Mouse (Mus musculus) liver, embryonic 11.5 days (tissue): ENCODE measurements around the gene Il22ra1. TPM values are rescaled to one million over a fixed set of nuclear protein-coding genes. Genes with fewer than 3 reads are reported as not detected.

Experiments used
- ATAC-seq: fragments of 200-750 bp; cut with Nextera tagmentation; replicated peaks from 2 replicates; pipeline ENCODE4 v1.8.0; 2017; ENCODE audit warnings: moderate number of reproducible peaks, mild to moderate bottlenecking, moderate TSS enrichment, moderate library complexity; ENCODE audit not compliant: low FRiP score
- DNase-seq: peaks from one replicate; pipeline ENCODE4 v3.0.0-alpha.2; 2017; ENCODE audit warnings: low spot score
- H3K27ac ChIP-seq: fragments of 300-500 bp; sonication (generic); 2 replicates; pipeline ENCODE4 v1.5.1; 2014; ENCODE audit warnings: mild to moderate bottlenecking, low read depth, low read length, control low read depth
- H3K27me3 ChIP-seq: fragments of 300-500 bp; sonication (generic); replicated peaks from 2 replicates; pipeline ENCODE4 v1.6.1; 2014; ENCODE audit warnings: low read length, mixed read lengths; ENCODE audit not compliant: control insufficient read depth, insufficient read depth
- H3K36me3 ChIP-seq: fragments of 300-500 bp; sonication (generic); 2 replicates; pipeline ENCODE4 v1.6.1; 2014; ENCODE audit warnings: mild to moderate bottlenecking, low read length, moderate library complexity, mixed read lengths; ENCODE audit not compliant: control insufficient read depth, insufficient read depth
- H3K4me1 ChIP-seq: fragments of 300-500 bp; sonication (generic); replicated peaks from 2 replicates; pipeline ENCODE4 v1.6.1; 2014; ENCODE audit warnings: low read length, mixed read lengths; ENCODE audit not compliant: control insufficient read depth, insufficient read depth
- H3K4me2 ChIP-seq: fragments of 300-500 bp; sonication (generic); 2 replicates; pipeline ENCODE4 v1.6.1; 2014; ENCODE audit warnings: mild to moderate bottlenecking, control low read depth, moderate library complexity
- H3K4me3 ChIP-seq: fragments of 300-500 bp; sonication (generic); 2 replicates; pipeline ENCODE4 v1.5.1; 2014; ENCODE audit warnings: low read depth, low read length, control low read depth
- H3K9ac ChIP-seq: fragments of 300-500 bp; sonication (generic); 2 replicates; pipeline ENCODE4 v1.6.1; 2014; ENCODE audit warnings: low read depth, low read length, control low read depth
- H3K9me3 ChIP-seq: fragments of 300-500 bp; sonication (generic); 2 replicates; pipeline ENCODE4 v1.6.1; 2016; ENCODE audit warnings: low read length, inconsistent platforms, mixed read lengths; ENCODE audit not compliant: control insufficient read depth
- WGBS: fragments of 180-500 bp; shearing (Covaris S2); extraction: QIAGEN DNeasy Blood & Tissue Kit; methylation state at CpG from one replicate; pipeline ENCODE4 v1.1.7; 2014; 5-methylcytosine and 5-hydroxymethylcytosine counted together
- polyA plus RNA-seq: library from polyadenylated mRNA; unstranded; fragments of >200 nt; fragmentation: Nextera tagmentation; extraction: Ambion mirVana; gene quantifications from 2 replicates; pipeline ENCODE4 v1.2.1, GENCODE M21; 2014

Il22ra1 gene
- polyA plus RNA-seq, 1 experiment from 2014 or later = 0.10 TPM

DNA sequence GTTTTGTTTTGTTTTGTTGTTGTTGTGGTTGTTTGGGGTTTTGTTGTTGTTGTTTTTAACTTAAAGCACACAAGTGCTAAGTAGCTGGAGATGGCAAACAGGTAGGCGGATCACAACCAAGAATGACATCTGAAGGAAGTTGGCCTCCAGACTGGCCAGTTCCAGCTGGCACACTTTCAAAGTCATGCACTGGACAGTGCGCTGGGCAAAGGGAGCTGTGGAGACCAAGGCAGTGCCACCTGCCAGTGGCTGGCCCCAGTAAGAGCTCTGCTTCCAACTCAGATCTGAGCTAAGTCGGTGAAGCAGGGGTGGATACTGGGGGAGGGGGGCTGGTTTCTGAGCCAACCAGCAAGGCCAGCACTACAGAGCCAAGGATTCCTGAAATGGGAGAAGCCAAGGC is 39.0 kb downstream of the Il22ra1 start:
- Histone ChIP-seq H3K36me3 (no peaks in the 10 kb centered on the region), H3K27me3 (no peaks in the 10 kb centered on the region; the same call in 1 of the 2 replicates), H3K9ac (no peak overlapping the region), H3K9me3 (no peaks in the 10 kb centered on the region), H3K27ac (no peak overlapping the region), H3K4me3 (no peak overlapping the region), H3K4me2 (no peak overlapping the region), H3K4me1 (no peaks in the 10 kb centered on the region; the same call in 1 of the 2 replicates)
- ATAC-seq = no peak
- no peak for DNase-seq
- WGBS = 74% methylated on average over 3 of the region's 3 CpGs

DNA sequence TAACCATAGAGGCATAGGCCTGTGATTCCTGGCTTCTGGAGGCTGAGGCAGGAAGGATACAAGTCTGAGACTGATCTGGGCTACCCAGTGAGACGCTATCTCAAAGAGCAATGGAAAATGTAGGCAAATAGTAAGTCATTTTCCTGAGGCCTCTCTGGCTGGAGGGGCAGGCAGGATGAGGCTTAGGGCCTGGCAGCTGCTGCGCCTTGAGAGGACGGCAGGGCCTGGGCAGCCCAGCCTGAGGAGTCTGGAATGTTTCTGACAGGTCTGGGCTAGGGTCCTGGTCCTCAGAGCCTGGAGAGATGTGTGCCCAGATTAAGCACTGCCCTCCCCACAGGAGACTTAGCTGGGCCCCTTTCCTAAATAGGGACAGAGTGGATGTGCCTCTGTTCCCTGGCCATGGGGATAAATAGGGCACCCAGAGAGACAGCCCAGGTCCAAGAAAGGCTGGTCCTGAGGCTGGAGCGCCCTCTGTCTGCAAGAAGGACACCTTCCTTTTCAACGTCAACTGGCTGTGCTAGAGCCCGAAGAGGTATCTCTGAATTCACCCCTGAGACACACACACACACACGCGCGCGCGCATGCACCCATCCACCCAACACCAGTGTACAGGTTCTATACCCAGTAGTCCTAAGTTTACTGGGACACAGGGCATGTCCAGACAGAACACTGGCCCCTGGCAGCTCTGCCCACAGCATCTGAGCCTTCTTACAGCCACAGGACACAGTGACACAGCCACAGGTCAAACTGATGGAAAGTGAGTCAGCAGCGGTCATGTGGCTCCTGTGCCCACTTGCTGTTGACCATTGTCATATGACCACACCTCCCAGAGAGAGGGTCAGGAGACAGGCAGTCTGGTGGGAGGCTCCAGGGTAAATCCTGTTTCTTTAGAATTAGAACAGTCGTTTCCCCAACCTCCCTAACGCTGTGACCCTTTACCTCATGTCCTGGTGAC is 40.9 kb downstream of the Il22ra1 start:
- H3K4me3 ChIP-seq = no peak overlapping the region
- no peaks in the 10 kb centered on the region for H3K36me3 ChIP-seq
- no peak for DNase-seq
- no peaks in the 10 kb centered on the region for H3K9me3 ChIP-seq
- 62% methylated on average over 14 of the region's 14 CpGs for WGBS
- no peak overlapping the region for H3K4me2 ChIP-seq
- no peaks in the 10 kb centered on the region for H3K4me1 ChIP-seq
- H3K27me3 ChIP-seq = no peaks in the 10 kb centered on the region; the same call in 1 of the 2 replicates
- no peak for ATAC-seq
- H3K27ac ChIP-seq = no peak overlapping the region
- H3K9ac ChIP-seq = no peak overlapping the region

DNA sequence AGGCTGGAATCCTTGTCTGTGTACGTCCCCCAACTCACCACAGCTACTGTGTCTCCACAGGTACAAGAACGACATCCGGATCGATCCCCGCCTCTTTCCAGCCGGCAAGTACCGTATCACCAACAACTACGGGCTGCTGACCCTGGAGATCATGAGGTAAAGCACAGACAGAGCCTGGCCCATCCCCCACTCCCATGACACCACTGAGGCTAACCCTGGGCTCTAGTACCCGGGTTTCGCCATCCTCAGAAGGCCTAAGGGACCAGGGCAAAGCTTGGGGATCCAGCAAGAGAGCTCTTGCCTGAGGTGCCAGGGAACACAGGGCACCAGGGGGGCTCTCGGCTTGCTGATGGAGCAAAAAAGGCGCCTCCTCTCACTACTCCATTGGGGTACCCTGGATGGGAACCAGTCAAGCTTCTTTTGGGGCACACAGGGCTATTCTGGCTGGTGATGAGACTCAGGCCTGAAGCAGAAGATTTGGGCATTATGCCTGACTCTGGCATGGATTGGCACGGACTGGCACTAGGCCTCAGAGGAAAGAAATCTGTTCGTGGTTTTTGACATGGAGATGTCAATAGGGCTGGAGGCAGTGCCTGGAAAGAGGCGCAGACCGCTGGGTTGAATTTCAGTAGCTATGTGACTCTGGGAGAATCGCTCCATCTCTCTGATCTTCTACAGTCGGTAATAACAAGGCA is 42.8 kb downstream of the Il22ra1 start:
- no peak for ATAC-seq
- no peaks in the 10 kb centered on the region for H3K4me1 ChIP-seq

DNA sequence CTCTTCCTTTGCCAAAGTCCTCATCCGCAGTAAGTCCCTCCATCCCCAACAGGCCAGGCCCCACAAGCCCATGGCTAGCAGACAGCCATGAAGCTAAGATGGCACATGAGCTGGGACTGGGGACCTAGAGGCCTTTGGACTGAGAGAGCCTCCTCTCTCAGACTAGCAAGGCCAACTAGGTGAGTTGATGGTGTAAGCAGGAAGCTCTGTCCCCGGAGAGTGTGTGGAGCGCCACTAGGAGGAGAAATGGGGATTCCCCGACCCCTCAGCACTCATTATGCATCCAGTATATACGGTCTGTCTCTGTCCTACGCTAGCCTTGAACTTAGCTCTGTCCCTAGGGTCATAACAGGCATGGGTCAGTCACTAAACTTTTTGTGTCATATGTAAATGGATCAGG is 43.6 kb downstream of the Il22ra1 start:
- Histone ChIP-seq H3K4me3 (no peak overlapping the region), H3K9ac (no peak overlapping the region), H3K4me2 (no peak overlapping the region), H3K36me3 (no peaks in the 10 kb centered on the region), H3K27ac (no peak overlapping the region), H3K27me3 (no peaks in the 10 kb centered on the region; the same call in 1 of the 2 replicates), H3K9me3 (no peaks in the 10 kb centered on the region), H3K4me1 (no peaks in the 10 kb centered on the region)
- ATAC-seq = no peak
- DNase-seq = no peak
- 70% methylated on average over 6 of the region's 6 CpGs for WGBS

More for the DNA sequence above, 42.8 kb downstream of the Il22ra1 start:
- no peak overlapping the region for H3K4me2 ChIP-seq
- no peak overlapping the region for H3K4me3 ChIP-seq
- no peaks in the 10 kb centered on the region for H3K36me3 ChIP-seq
- H3K27ac ChIP-seq = no peak overlapping the region
- no peak for DNase-seq
- H3K9ac ChIP-seq = no peak overlapping the region
- no peaks in the 10 kb centered on the region for H3K9me3 ChIP-seq
- WGBS = 81% methylated on average over 18 of the region's 18 CpGs
- no peaks in the 10 kb centered on the region; the same call in 1 of the 2 replicates for H3K27me3 ChIP-seq

DNA sequence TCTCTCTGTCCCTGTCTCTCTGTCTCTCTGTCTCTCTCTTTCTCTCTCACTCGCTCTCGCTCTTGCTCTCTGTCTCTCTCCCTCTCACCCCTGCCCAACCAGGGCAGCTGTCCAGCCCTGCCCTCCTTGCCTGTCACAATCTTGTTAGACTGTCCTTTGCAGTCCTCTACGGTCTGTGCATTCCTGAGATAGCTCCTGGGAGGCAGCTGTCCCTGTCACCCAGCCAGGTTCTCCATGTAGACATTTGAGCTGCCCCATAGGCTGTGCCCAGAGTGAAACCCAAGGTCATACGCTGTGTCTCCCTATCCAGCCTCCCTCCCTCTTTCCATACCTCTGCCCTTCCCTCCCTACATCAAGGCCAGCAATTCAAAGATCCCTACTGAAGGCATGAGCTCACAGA is 44.7 kb downstream of the Il22ra1 start:
- H3K9ac ChIP-seq = no peak overlapping the region
- no peaks in the 10 kb centered on the region for H3K4me1 ChIP-seq
- no peak overlapping the region for H3K4me3 ChIP-seq
- no peak overlapping the region for H3K27ac ChIP-seq
- H3K9me3 ChIP-seq = no peaks in the 10 kb centered on the region
- no peak overlapping the region for H3K4me2 ChIP-seq
- DNase-seq (no peak), ATAC-seq (no peak)
- H3K36me3 ChIP-seq = no peaks in the 10 kb centered on the region
- H3K27me3 ChIP-seq = no peaks in the 10 kb centered on the region; the same call in 1 of the 2 replicates
- WGBS = 70% methylated on average over 4 of the region's 4 CpGs

DNA sequence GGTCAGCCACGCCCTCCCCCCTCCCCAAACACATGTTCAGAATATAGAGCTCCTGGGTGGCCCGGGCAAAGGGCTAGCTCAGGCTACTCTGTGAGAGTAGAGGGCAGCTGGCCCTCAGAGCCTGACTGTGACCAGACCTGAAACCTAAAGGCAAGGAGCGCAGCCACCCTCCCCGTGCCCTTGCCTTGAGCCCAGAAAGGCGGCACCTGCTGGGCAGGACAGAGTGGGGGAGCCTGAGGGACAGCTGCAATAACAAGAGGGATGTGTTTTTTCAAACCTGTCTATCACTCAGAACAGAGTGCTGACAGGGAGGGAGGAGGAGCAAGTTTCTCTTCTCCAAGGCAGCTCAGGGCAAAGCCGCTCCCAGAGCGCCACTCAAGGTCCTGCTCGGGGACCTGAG is 46.5 kb downstream of the Il22ra1 start:
- no peak overlapping the region for H3K9ac ChIP-seq
- H3K36me3 ChIP-seq = no peaks in the 10 kb centered on the region
- ATAC-seq (no peak), DNase-seq (no peak)
- H3K4me1 ChIP-seq = no peaks in the 10 kb centered on the region
- H3K27me3 ChIP-seq = no peaks in the 10 kb centered on the region; the same call in 1 of the 2 replicates
- no peaks in the 10 kb centered on the region for H3K9me3 ChIP-seq
- H3K27ac ChIP-seq = no peak overlapping the region
- H3K4me2 ChIP-seq = no peak overlapping the region
- 61% methylated on average over 8 of the region's 8 CpGs for WGBS
- no peak overlapping the region for H3K4me3 ChIP-seq

DNA sequence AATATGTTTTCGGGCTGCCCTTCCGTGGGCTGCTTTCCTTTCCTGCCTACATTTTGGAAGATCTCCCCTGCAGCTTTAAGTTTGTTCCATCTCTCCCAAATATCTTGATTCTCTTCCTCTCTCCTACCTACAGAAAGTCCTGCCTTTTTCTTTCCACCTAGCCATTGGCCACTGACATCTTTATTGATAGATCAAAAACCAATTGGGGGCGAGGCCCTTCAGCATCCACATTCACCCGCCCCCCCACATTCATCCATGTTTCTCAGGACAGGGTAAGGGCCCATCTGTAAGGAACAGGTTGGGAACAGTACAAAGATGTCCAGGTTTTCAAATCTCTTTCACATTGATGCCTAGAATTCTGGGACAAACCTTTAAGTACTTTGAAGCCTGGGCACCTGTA is 48.9 kb downstream of the Il22ra1 start:
- no peak overlapping the region for H3K9ac ChIP-seq
- WGBS = 75% methylated on average over 4 of the region's 4 CpGs
- no peak overlapping the region for H3K27ac ChIP-seq
- DNase-seq (no peak), ATAC-seq (no peak)
- no peaks in the 10 kb centered on the region; the same call in 1 of the 2 replicates for H3K27me3 ChIP-seq
- no peak overlapping the region for H3K4me2 ChIP-seq
- no peaks in the 10 kb centered on the region for H3K4me1 ChIP-seq
- H3K9me3 ChIP-seq = no peaks in the 10 kb centered on the region
- H3K36me3 ChIP-seq = no peaks in the 10 kb centered on the region
- H3K4me3 ChIP-seq = no peak overlapping the region

DNA sequence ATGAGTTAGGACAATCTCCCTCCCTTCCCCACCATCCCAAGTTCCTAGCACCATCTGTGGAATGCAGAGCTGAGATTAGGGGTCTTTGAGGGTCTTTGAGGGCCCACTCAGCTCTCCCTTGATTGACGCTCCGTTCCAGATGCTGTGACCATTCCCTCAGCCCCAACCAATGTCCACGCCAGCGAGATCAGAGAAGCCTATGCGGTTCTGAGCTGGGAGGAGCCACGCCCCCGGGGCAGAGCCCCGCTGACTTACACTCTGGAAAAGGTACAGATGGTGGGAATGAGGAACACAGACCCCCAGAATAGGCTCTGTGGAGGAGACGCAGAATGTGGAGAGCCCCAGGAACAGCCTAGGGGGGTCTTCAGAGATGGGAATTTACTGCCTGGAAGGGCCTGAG is 51.7 kb downstream of the Il22ra1 start:
- WGBS = 64% methylated on average over 9 of the region's 9 CpGs
- no peaks in the 10 kb centered on the region for H3K9me3 ChIP-seq
- H3K4me1 ChIP-seq = no peaks in the 10 kb centered on the region
- H3K9ac ChIP-seq = no peak overlapping the region
- ATAC-seq (no peak), DNase-seq (no peak)
- H3K27me3 ChIP-seq = no peaks in the 10 kb centered on the region; the same call in 1 of the 2 replicates
- H3K36me3 ChIP-seq = no peaks in the 10 kb centered on the region
- H3K4me2 ChIP-seq = no peak overlapping the region
- H3K4me3 ChIP-seq = no peak overlapping the region
- no peak overlapping the region for H3K27ac ChIP-seq
